27 mouse cellular contexts compared by ENCODE assay signal in the genomic region with DNA sequence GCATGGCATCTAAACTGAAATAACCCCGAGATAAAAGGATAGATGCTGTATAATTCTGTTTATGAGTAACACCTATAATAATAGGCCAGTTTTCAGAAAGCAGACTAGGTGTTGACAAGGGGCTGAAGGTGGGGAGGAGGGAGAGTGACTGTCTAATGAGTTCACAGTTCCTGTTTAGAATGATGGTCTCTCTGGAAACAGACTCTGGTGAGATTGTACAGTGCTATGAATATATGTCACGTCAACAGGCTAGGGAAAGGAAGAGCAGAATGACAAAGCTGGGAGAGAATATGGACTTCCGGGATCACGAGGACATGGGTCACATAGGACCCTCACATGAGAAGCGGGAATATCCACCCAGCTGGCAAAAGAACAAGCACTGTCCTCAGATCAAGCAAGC.
"Had no signal": no experiment of that assay in that cellular context is flagged by ENCODE, and none has a peak within 500 bp of the region (broad histone marks: within the 10 kb centered on the region; RNA-seq: fewer than 3 reads in every experiment).

No protein-coding gene starts in this region.

- H3K4me2 ChIP-seq: heart, embryonic 13.5 days; hindbrain, embryonic 12.5 days; hindbrain, embryonic 14.5 days; intestine, embryonic 15.5 days; limb, embryonic 12.5 days; liver, embryonic 11.5 days; liver, embryonic 13.5 days; liver, embryonic 15.5 days had no signal

- ATAC-seq: forebrain, embryonic 16.5 days; hindbrain, embryonic 16.5 days; inflammation-experienced regulatory T-cells, adult 6 months; intestine, embryonic 15.5 days; intestine, postnatal 0 days; liver, postnatal 0 days had no signal

- DNase-seq: gastrocnemius, adult 2 months; gastrocnemius, postnatal 10 days; gastrocnemius, postnatal 25 days; heart, adult 18-20 months; heart, postnatal 4 days; kidney, adult 18-20 months; kidney, adult 8-10 months; kidney, postnatal 10 days; kidney, postnatal 25 days; kidney, postnatal 4 days; liver; liver, embryonic 13.5 days; liver, postnatal 0 days had no signal

- H3K4me1 ChIP-seq: hindbrain, embryonic 10.5 days; hindbrain, embryonic 12.5 days; intestine, embryonic 15.5 days; liver, embryonic 13.5 days; liver, embryonic 15.5 days had no signal

- H3K4me3 ChIP-seq: gastrocnemius, adult 2 months; heart, embryonic 13.5 days; hindbrain, embryonic 10.5 days; hindbrain, embryonic 12.5 days; intestine, embryonic 15.5 days; layer of hippocampus, adult 2 months; left cerebral cortex, adult 2 months; limb, embryonic 12.5 days; liver, embryonic 13.5 days; liver, embryonic 15.5 days had no signal

- H3K9me3 ChIP-seq: heart, embryonic 13.5 days; hindbrain, embryonic 10.5 days; hindbrain, embryonic 12.5 days; intestine, embryonic 15.5 days; limb, embryonic 12.5 days; liver, embryonic 13.5 days; liver, embryonic 15.5 days had no signal

- H3K27me3 ChIP-seq: heart, embryonic 13.5 days; hindbrain, embryonic 12.5 days; intestine, embryonic 15.5 days; limb, embryonic 12.5 days; liver, embryonic 13.5 days; liver, embryonic 15.5 days had no signal

- H3K36me3 ChIP-seq: heart, embryonic 13.5 days; hindbrain, embryonic 10.5 days; hindbrain, embryonic 12.5 days; intestine, embryonic 15.5 days; limb, embryonic 12.5 days; liver, embryonic 13.5 days; liver, embryonic 15.5 days had no signal

- H3K27ac ChIP-seq: gastrocnemius, adult 2 months; heart, embryonic 13.5 days; hindbrain, embryonic 10.5 days; hindbrain, embryonic 12.5 days; hindbrain, embryonic 14.5 days; intestine, embryonic 15.5 days; layer of hippocampus, adult 2 months; left cerebral cortex, adult 2 months; limb, embryonic 12.5 days; liver, embryonic 13.5 days; liver, embryonic 15.5 days had no signal

- H3K9ac ChIP-seq: heart, embryonic 13.5 days; hindbrain, embryonic 12.5 days; hindbrain, embryonic 14.5 days; intestine, embryonic 15.5 days; limb, embryonic 12.5 days; liver, embryonic 13.5 days; liver, embryonic 15.5 days; liver, postnatal 0 days had no signal
